Mouse (Mus musculus): Measurements from ENCODE around the gene Wdr11.
A peak's percentile ranks its signal among the peaks of the same experiment; 100 is the strongest.

Wdr11 gene

DNA sequence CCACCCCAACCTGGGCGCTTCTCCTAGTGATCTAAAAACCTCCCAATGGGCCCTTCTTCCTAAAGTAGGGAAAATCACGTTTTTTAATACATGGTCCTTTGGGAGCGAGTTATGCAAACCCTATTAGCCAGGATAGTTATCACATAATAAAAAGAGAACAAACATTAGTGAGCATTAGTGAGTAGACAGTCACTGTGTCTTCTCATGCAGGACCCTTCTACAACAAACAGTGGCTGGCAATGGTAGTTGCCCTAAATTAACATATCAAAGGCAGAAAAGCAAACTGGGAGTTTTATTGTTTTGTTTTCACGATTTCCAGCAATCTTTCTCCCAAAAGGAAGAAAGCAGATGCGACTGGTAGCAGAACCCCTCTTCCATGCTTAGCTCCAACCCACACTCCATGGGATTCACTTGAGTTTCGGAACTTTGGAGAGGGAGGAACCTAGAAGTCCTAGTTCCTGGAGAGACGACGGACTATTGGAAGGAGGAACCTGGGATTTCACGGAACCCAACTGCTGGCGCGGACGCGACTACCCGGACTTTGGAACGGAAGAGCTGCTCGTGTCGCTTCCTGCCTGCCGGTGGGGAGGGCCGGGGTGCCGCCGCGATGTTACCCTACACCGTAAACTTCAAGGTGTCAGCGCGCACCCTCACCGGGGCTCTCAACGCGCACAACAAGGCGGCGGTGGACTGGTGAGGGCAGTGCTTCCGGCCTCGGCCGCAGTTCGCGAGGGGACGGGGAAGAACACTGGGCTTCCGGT is at the start of gene Wdr11:
TSS of gene Wdr11 (plus strand) at position 493 of the 761 bp plus-strand sequence.
- peak; percentile 78 for DNase-seq (ENCODE audit: low read depth, low spot score)

GRCm38 (mm10) chr7:129567541-129567940 is 24.1 kb upstream of the Wdr11 start:
- no peak for DNase-seq (ENCODE audit: low read depth, low spot score)

DNA sequence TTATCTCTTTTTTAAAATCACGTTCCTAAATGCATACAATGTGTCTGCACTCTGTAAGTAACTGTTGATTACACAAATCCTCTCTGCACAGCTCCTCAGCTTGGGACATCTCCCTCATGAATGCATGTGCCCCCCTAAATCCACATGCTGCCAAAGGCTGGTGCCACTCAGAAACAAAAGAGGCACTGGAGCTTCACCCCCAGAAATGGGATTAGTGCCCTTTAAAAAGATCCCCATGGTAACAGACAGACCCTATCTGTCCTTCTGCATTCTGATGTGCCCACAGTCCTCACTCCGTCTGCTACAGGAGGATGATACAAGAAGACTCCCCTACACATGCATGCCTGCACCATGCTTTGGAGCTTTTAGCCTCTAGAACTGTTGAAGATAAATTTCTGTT is 23.3 kb upstream of the Wdr11 start:
- DNase-seq (ENCODE audit: low read depth, low spot score), result no peak

DNA sequence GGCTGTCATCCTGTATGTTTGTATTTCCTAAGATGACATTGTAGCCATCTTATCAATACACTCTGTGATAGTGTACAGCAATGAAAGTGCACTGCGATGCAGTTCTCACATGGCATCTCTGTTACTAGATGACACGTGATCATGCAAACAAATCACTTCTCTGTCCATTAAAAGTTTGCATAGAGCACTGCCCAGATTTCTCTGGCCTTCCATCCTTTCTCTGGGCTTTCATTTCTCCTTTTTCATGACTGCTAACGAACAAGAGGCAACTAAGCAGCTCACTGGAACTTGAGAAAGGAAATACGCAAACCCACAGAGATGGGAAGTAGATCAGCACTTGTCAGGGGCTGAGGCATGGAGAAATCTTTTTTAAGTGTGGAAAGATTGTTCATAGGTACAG is 17.2 kb upstream of the Wdr11 start:
- DNase-seq (ENCODE audit: low read depth, low spot score), result no peak

- DNase-seq (ENCODE audit: low read depth, low spot score), result no peak
Measured at GRCm38 (mm10) chr7:129575110-129575784, 16.4 kb upstream of the Wdr11 start.

DNA sequence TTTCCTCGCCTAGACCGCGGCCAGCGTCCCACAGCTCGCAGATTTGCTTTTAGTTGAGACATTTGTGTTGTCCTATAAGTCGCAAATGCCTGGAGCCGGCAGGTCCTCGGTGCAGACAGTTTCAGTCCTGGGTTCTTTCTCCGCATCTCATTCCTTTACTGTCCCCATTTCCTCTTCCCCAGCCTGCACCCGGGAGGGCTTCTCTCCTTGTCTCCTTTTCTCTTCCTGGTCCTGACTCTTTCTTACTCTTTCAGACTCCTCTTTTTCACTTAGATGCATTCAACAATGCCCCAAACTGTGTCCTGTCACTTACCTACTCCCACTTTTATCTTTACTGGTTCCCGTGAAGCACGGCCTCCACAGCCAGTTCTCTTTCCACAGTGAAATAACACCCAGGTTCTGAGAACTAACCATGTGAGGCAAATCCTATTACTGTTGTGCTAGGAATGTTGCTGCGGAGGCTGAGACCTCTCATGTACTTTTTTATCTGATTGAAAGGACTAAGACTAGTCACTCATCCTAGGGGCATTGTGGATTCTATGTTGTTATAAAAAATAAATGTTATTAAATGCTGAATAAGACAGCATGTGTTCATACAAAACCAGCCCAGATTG is 576 bp downstream of the Wdr11 start:
- DNase-seq (ENCODE audit: low read depth, low spot score), result peak; percentile 15

- DNase-seq (ENCODE audit: low read depth, low spot score), result no peak
Measured at GRCm38 (mm10) chr7:129597186-129597585, 5.5 kb downstream of the Wdr11 start.

DNA sequence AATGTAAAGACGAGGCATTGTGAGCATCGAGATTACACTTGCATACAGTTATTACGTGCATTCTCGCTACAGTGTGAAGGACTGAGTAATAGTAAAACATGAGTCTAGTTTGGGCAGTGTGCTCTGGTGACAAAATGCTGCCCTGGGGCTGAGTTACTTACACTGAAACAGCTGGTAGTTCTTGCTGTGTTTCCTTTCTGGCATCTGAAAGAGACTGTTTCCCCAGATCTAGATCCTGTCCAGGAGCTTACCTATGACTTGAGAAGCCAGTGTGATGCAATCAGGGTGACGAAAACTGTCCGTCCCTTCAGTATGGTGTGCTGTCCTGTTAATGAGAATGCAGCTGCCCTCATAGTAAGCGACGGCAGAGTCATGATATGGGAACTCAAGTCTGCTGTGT is 14.6 kb downstream of the Wdr11 start:
- no peak for DNase-seq (ENCODE audit: low read depth, low spot score)

- DNase-seq (ENCODE audit: low read depth, low spot score), result no peak
Measured at GRCm38 (mm10) chr7:129621141-129621540, 29.5 kb downstream of the Wdr11 start.

GRCm38 (mm10) chr7:129630351-129630750 is 38.7 kb downstream of the Wdr11 start:
- DNase-seq (ENCODE audit: low read depth, low spot score), result no peak

DNA sequence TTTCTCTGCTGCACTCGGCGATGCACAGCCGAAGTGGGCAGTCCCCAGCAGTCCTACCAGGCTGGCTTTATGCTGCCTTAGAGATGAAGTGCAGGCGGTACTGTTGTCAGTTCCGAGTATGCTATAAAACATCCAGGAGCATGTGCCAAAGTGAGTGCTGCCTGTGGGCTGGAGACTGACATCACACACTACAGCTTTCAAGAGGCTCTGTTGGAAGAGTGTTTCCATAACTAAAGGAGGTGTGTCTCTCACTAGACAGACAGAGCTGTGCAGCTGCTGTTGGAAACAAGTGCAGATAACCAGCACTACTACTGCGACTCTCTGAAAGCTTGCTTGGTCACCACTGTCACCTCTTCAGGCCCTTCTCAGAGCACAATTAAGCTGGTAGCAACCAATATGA is 39.8 kb downstream of the Wdr11 start:
- DNase-seq (ENCODE audit: low read depth, low spot score), result no peak

GRCm38 (mm10) chr7:129635898-129636640 is 44.4 kb downstream of the Wdr11 start:
- DNase-seq (ENCODE audit: low read depth, low spot score), result no peak

DNA sequence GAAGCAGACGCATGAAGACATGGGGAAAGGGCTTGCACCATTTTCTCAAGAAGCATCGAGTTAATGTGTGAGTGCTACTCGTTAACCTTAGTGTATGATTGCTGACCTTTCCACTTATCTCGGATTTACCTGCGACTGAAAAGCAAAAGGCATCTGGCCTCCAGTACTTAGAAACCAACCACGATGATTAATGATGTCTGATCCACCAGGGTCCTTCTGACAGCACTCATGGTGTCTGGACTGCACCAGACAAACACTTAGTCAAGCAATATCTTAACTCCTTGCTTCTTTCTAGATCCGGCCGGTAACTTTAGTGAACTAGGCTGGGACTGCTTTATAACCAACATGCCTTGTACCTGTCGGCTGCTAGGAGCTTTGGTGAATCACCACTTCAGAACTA is 45.3 kb downstream of the Wdr11 start:
- DNase-seq (ENCODE audit: low read depth, low spot score), result no peak

- DNase-seq (ENCODE audit: low read depth, low spot score), result no peak
Measured at GRCm38 (mm10) chr7:129637906-129638475, 46.3 kb downstream of the Wdr11 start.

DNA sequence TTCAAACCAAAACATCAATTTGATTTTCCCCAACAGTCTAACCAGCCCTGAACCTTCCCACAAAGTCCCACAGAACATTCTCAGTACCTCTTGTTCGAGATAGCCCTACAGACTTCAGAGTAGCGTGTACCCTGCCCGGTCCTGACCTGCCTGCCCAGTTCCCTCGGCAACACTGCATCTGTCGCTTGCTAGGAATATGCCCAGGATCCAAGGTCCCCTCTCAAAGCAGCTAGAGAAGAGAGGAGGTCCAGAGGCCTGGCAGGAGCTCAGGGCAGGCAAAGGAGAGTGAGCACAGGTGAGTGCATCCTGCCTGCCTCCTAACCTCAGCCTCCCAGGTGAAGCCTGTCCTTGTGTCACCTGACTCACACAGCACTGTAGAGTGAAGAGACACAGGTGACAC is 47.3 kb downstream of the Wdr11 start:
- DNase-seq (ENCODE audit: low read depth, low spot score), result no peak

- no peak for DNase-seq (ENCODE audit: low read depth, low spot score)
Measured at GRCm38 (mm10) chr7:129639833-129640232, 48.2 kb downstream of the Wdr11 start.

- no peak for DNase-seq (ENCODE audit: low read depth, low spot score)
Measured at GRCm38 (mm10) chr7:129643290-129643689, 51.6 kb downstream of the Wdr11 start.

DNA sequence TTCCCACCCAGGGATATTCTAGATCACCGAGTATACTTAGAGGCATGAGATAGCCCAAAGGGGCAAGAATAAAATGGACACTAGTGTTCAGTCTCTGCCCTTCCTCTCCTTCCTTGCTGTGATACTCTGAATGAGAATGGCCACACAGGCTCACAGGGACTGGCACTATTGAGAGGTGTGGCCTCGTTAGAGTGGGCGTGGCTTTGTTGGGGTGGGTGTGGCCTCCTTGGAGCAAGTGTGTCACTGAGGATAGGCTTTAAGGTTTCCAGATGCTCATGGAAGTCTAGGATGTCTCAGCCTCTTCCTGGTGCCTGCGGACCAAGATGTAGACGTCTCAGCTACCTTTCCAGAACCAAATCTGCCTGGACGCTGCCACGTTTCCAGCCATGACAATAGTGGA is 56.1 kb downstream of the Wdr11 start:
- DNase-seq (ENCODE audit: low read depth, low spot score), result no peak

DNA sequence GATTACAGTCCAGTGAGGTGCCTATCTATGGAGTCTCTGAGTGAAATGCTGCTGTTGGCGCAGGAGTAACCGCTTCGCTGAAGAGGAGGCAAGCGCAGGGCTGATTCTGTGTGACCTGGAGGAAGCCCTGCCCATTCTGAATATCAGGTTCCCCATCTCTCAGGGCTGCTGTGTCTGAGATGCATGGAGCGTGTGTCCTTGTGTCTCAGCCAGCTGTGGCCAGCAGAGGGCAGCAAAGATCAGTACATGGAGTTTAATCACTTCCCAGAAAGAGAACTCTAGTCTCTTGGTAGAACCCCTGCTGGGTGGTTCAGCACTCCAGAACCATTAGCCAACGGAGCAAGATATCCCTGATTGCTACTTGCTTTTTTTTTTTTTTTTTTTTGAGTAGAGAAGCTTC is 57.3 kb downstream of the Wdr11 start:
- DNase-seq (ENCODE audit: low read depth, low spot score), result peak; percentile 93

GRCm38 (mm10) chr7:129650717-129651116 is 59.1 kb downstream of the Wdr11 start:
- no peak for DNase-seq (ENCODE audit: low read depth, low spot score)

- no peak for DNase-seq (ENCODE audit: low read depth, low spot score)
Measured at GRCm38 (mm10) chr7:129651781-129652180, 60.1 kb downstream of the Wdr11 start.
